Mouse (Mus musculus) kidney, adult 8-10 months (tissue): ENCODE data around the gene Kcnab3.
"Not testable (repeated sequence)": the region's sequence is repeated elsewhere in the genome, so short reads cannot be mapped to it uniquely, and the experiment has no call there.

Source experiments
- DNase-seq, 2 experiments: peaks; one replicate each; pipeline ENCODE4 v3.0.0; 2022

Gene Kcnab3

DNA sequence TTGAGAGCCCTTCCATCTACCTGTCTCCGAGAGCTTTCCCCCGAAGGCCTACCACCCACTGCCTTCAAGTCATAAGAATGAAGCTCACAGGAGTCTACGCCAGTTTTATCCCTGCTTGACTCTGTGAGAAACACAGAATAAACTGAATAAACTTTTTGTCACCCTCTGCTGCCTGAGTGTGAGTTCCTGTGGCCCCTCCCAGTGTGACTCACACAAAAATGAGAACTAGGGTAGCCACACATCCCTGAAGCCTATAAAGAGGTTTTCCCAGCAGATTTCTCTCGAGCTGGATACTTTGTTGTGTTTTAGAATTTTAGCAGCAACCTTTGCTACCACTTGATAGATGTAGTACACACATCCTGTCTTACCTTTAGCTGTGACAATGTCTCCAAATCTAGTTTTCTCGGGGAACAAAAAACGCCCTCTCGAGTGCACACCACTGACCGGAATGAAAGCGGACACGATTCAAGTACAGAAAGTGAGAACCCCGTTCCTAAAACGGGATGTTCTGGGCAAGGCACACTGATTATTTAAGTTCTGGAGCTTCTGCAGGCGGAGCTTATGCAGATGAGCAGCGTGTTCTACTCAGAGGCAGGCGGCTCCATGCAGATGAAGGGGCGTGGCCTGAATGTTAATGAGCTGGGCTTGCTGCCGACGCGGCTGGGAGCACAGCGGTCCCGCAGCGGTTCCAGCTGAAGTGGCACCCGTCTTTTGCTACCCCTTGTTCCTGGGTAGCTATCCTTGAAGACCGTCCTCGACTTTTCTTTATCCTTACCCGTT lies at the start of gene Kcnab3:
Gene Kcnab3 (plus strand): TSS at position 631 of the 780 bp plus-strand sequence.
- peak; percentile 87 to 88 for DNase-seq

DNA sequence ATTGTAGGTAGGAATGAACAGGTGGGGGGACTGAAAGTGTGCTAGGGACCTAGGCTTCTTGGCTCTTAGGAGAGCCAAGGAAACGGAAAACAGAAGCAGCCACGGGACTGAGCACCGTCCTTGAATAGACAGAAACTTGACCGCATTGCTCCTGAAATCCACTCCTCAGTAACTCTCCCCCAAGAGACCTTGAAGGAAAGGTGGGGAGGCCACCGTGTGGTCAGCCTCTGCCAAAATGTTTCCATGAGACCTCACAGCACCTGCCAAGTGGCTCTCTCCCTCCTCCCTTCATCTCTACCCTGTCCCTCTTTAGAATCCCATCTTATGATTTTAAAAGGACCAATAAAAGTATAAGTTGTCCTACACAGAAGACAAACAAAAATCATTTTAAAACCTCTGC lies 48.8 kb upstream of the Kcnab3 start:
- no peak for DNase-seq

DNA sequence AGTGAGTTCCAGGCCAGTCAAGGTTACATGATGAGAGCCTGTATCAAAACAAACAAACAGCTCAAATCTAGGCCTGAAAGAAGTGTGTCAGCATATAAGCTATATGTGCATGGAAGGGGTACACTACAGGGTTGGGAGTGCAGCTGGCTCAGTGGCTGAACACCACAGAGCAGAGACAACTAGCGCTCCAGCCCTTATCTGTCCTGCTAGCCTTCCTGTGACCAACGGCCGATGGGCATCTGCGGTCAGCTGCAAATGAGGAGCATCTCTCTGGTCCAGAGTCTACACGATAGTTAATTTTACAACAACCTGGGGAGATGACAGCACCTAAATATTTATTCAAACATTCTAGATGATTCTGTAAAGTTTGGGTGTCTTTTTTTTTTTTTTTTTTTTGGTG lies 34.9 kb upstream of the Kcnab3 start:
- no peak for DNase-seq

DNA sequence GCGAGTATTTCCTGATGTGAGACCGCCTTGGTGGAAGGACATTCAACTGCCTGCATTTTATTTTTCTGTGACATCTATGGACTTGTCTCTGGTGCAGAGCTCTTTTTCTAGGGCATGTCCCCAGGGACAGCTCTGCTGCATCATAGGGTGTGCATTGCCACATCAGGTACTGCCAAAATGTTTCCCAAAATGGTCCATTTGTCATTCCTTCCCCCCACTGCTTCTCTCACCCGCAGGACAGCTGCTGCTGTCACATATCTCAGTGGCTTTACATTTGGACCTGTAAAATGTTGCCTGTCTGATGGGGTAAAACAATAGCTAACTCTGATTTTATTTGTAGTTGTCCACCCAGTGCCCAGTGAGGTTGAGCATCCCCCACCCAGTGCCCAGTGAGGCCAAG lies 30.8 kb upstream of the Kcnab3 start:
- no peak for DNase-seq

DNA sequence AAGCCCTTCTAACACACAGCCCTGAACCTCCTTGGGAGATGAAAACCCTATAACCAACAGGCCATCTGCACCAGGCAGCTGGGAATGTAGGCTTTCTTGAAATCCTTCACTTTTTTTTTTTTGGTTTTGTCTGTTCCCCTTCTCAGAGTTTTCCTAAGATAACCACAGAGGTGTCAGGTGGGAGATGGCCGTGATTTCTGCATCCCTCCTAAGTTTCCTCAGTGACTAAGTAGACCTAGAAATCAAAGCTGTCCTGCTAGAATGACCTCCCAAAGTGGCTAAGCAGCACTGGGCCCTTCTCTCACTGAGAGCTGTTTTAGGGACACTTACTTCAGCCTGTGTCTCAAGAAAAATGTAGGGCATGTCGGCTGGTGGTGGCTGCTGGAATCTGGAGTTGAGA lies 28.3 kb upstream of the Kcnab3 start:
- DNase-seq, result no peak

DNA sequence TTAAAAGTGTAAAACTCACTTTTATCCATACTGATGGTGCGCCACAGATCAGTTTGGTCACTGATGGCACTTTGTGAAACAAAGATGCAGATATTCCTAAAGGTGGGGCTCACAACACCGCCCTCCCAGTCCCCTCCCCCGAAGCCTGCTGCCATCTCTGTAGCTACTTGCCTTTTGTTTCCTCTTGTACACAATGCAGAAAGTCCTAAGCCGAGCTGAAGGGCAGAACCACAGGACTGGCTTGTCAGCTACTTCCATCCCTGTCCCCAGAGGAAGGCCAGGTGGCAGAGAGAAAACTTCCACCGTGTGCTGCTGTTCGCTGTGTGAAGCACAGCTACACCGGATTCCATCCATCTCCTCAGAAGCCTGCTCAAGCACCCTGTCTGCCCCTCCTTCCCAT lies 27.8 kb upstream of the Kcnab3 start:
- DNase-seq, result no peak

DNA sequence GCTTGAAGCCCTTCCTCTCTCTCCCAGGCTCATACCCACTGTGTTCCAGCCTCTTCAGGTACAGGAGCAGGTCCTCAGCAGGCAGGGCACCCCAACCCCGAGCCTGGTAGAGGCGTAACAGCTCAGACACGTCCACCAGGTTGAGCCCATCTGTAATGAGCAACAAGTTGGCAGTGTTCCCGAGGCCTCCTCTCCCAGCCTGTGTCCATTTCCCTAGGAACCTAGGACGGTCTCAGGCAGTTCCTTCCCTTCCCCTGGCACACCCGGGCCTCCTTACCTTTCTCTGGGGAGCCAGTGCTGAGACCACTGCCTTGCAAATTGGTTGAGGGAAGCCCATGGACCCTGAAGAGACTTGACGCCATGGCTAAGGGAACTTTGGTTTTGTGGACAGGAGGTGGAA lies 23.2 kb upstream of the Kcnab3 start:
- no peak for DNase-seq

DNA sequence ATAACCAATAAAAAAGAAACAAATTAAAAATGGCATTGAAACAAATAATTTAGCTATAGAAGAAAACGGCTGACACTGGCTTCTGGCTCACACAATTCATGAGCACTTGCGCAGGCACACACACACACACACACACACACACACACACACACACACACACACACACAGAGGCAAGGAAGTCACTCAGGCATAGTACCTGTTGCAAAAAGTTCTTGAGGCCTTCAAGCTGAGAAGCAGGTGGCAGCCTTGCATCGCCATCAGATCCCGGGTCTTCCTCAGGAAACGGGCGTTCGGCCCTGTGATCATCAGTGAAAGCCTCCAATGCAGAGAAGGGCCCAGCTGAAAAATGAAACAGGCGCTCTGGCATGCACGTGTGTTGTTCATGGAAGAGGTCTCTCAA lies 20.8 kb upstream of the Kcnab3 start:
- no peak for DNase-seq

DNA sequence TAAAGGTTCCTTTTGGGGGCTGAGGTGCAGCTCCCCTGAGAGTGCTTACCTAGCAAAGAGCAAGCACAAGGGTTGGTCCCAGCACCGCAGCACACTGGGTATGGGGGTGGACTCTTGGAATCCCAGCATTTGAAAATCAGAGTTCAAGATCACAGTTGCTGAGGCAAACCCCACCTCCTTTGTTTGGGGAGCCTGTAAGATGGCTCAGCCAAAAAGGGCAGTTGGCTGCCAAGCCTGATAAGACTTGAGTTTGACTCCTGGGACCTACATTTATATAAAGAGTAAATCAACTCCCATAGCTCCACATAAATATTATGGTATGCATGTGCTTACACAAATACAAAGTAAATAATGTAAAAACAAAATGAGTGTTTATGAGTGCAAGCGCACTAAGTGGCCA lies 20.0 kb upstream of the Kcnab3 start:
- DNase-seq, result no peak

DNA sequence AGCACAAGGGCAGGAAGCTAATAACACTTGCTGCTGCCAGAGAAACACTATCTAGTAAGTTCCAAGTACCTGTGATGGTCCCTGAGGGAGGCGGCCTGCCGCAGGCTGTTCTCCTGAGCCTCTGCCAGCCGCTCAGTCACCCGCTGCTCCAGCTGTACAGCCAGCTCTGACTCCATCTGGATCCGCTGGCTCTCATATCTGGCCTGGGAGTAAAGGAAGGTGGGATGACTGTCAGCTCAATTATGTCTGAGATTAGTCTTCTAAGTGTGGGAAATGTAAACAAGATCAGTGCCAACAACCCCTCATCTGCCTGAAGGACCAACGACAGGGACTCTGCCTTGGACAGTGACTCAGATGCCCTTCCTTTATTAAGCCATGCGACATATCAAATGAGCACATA lies 14.8 kb upstream of the Kcnab3 start:
- no peak for DNase-seq

DNA sequence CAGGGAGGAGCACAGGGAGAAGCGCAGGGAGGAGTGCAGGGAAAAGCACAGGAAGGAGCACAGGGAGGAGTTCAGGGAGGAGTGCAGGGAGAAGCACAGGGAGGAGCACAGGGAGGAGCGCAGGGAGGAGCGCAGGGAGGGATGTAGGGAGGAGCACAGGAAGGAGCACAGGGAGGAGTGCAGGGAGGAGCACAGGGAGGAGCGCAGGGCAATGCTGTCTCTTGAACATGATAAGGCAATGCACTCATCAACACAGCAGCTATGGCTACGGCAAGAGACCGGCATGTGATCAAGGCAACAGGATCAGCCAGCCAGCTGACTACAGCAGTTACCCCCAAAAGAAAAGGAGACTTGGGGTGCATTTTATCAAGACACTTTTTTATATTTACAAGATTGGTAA lies 9.7 kb upstream of the Kcnab3 start:
- no peak for DNase-seq

DNA sequence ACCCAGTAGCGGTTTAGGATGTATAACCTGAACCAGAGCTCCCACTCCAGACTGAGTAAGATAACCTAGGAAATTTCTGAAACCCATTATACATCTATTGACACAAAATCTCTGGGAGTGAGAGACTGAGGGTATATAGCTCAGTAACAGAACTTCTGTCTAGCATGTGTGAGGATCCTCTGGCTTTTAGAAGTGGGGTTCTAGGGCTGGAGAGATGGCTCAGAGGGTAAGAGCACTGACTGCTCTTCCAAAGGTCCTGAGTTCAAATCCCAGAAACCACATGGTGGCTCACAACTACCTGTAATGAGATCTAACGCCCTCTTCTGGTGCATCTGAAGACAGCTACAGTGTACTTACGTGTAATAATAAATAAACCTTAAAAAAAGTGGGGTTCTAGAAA lies 8.1 kb upstream of the Kcnab3 start:
- DNase-seq, result not testable (repeated sequence)

DNA sequence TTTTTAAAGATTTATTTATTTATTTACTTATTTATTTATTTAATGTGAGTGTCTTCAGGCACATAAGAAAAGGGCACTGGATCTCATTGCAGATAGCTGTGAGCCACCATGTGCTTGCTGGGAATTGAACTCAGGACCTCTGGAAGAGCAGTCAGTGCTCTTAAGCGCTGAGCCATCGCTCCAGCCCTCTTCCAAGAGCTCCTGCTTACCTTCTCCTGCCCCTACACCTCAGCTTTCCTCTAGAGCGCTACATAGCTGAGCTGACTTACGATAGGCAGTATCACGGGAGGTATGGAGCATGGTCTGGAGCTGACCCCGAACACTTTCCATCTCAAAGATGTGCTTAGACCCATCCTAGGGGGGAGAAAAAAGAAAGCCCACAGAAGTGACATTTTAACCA lies 4.5 kb upstream of the Kcnab3 start:
- DNase-seq, result no peak

DNA sequence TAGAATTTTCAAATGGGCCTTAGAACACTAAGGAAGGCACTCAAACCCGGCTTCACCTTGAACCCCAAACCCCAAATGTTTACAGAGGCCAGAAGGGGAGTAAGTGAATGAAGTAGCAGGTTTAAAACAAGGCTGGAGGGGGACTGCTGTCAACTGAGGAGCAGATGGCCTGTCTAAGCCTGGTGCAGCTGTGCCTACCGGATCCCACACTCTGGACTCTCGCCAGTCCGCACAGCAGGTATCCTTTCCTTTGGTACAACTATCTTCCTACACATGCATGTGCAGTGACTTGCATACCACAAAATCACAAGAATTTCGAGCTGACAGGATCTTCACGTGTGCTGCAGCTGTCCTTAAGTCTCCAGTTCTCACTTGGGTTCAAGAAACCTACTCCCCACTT lies 4.0 kb upstream of the Kcnab3 start:
- no peak for DNase-seq

DNA sequence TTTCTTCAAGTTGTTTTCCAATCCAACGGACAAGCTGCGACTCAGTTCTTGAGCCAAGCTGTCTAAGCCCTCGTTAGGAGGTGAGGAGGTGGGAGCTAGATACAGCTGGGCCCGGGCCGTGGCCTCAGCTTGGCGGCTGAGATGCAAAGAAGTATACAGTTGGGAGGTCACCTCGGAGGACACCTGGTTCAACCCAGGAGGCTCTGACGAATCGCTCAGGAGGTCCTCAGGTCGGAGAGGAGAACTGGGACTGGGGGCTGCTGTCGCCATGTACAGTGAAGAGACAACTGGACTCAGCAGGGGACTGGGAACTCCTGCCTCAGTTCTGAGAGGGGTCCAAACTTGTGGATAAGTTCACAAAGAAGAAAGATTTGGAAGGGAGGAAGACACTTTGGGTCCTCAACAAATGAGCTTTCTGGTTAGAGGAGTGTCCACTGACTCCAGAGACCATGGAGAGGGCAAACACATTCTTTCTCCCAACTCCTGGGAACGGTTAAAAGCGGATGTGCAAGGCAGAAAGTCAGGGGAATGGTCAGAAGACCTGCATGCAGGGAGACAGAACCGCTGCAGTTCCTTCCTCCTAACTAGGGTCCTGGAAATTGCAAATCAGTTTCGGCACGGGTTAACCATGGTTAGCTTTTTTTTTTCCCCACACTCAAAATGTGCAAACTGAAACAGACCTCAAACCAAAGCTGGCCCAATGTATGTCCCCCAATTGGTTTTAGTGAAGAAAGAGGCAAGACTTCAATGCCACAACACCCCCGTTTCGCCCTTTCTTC lies 3.2 kb upstream of the Kcnab3 start:
- no peak for DNase-seq

DNA sequence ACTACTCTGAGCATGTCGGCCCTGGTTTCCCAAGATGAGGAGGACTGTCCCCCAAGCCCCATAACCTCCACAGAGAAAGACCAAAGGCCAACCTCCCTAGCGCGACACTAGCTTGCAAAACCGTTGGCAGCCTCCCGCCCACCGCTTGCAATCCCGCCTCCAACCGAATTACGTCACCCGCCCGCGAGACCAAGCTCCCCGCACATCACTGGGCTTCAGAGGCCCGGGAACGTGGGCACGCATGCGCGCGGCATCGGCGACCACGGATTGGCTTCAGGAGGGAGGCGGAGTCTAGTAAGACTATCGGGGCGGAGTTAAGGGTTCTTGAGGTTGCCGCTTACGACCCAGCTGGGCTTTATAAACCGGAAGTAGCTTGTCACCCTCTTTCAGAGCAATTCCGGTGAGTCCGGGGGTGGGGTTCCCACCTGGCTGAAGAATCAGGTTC lies 2.4 kb upstream of the Kcnab3 start, which contains the start of the genes Cntrob and Trappc1:
Gene Cntrob (minus strand): TSS at position 109 of the 445 bp plus-strand sequence.
Gene Trappc1 (plus strand): TSS at position 314 of the 445 bp plus-strand sequence.
- peak; percentile 98 to 100 for DNase-seq

DNA sequence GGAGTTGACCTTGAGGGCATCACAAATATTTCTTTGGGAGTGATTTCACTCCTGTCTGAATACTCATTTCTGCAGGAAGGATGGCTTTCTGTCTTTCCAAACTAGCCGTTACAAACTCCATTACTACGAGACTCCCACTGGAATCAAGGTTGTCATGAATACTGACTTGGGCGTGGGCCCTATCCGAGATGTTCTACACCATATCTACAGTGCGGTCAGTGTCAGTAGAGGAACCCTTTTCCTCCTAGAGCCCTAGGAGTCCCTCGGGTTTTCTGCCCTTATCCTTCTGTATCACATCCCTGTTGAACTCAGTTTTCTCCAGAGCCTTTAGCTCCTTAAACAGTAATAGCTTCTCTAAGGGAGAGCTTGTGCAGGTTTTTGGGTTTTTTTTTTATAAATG lies 1.3 kb upstream of the Kcnab3 start:
- no peak for DNase-seq

DNA sequence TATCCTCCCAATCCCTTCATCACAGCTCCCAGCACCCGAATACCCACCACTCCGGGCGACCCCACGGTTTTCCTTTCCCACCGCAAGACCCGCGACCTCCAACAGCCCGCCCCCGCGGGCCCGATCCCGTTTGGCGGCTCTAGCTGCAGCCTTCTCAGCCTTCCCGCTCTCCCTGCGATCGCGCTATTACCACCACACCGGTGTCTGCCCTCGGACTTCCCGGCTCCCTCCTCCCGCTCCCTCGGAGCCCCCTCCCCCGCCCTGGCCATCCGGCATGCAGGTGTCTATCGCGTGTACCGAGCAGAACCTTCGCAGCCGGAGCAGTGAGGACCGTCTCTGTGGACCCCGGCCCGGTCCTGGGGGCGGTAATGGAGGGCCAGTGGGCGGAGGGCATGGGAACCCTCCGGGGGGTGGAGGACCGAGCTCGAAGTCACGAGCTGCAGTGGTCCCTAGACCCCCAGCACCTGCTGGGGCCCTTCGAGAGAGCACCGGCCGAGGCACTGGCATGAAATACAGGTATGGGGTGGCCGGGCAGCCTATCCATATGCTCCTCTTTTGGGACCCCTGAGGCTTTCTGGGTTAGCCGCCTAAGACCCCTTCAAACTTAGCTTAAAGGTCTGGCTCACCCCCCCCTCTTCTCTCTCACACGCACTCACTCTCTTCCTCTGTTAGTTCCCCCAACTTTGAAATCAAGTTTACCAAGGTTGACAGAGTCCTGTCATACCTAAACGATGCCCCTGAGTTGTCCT lies 524 bp downstream of the Kcnab3 start:
- no peak for DNase-seq

DNA sequence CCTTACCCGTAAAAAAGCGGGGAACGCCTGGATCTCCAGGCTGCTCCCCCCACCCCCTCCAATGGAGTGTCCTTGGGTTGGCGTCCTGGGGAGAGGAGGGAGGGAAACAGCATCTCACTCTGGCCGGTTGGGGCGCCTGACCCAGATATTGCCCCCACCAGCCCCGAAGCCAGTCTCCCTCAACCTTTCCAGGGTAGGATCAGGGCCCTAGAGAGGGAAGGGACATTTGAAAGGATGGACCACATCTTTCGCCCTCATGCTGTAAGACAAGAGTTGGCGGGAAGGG lies 1.0 kb downstream of the Kcnab3 start:
- no peak for DNase-seq

DNA sequence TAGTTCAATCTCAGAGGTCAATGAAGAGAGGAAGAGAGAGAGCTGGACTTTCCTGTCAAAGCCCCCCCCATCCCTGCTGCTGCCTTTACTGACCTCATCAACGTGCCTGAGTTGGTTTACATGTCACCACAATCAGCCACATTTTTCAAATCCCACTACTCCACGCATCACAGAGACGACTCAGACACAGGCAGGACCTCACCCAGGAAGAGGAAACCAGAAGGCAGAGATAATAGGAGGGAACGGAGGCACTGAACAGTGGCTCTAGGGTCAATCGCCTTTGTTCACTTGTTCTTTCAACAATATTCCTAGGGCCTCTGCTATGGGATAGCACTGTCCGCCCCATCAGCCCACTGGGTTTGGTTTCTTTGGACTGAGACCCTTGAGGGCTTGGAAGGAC lies 1.6 kb downstream of the Kcnab3 start:
- no peak for DNase-seq

DNA sequence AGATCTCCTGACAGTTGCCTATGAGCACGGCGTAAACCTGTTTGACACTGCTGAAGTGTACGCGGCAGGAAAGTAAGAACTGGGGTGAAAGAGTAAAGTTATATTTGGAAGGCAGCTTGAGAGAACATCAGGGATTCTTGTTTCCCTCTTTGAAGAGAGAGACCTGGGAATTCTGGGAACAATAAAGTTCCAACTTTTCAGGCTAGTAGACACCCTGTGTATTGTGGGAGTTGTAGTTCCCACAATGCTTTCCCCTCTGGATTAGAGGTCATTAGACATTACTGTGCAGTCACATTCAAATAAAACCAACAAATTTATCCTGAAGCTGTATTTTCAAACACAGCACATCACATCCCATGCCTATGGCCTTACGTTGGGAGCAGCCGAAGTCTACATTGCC lies 2.5 kb downstream of the Kcnab3 start:
- DNase-seq, result no peak

DNA sequence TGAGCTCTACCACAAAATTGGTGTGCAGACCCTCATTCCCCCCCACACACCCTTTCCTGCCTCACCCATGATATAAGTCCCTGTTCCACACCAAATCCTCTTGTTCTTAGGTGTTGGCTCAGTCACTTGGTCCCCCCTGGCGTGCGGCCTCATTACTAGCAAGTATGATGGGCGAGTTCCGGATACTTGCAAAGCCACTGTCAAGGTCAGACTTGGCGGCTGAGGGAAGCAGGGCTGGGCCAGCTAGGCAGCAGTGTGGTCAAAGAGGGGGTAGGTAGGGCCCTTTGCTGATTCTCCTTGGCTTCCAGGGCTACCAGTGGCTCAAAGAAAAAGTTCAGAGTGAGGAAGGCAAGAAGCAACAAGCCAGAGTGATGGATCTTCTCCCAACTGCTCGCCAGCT lies 5.1 kb downstream of the Kcnab3 start:
- DNase-seq, result no peak

DNA sequence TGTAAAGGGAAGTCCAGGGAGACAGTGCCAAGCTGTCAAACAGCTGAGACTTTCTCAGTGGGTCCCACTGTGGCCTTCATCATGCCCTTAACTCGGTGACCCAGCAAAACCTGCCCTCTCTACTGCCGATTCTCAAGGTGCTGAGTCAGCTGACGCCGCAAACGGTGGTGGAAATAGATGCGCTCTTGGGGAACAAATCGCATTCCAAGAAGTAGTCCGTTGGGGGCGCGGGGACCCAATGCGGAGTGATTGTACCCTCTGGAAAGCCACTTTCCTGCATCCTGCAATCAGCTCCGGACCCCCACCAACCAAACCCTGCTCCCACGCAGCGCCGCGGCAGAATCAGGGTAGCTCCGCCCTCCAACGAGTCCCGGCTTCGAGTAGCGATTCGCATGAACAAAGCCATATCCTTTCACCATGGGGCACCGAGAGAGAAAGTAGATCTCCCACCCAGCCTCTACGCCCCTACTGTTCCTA lies 5.9 kb downstream of the Kcnab3 start:
- DNase-seq, result peak; percentile 53 to 64
